Mouse (Mus musculus) gonadal fat pad, adult 2 months (tissue): Measurements from ENCODE around the gene Hist1h4c. TPM values are rescaled to one million over a fixed set of nuclear protein-coding genes. Genes with fewer than 3 reads are reported as not detected.
"Not testable (repeated sequence)": the region's sequence is repeated elsewhere in the genome, so short reads cannot be mapped to it uniquely, and the experiment has no call there.

Source experiments
- DNase-seq: peaks from one replicate; pipeline ENCODE4 v3.0.0-alpha.2; 2012; ENCODE audit warnings: low read depth
- polyA plus RNA-seq: library from polyadenylated mRNA; depleted of rRNA; stranded (reverse); fragments of >200 nt; gene quantifications from 2 replicates; pipeline ENCODE4 v1.2.3, GENCODE M21; 2012

Gene Hist1h4c
- polyA plus RNA-seq, 1 experiment: 6.4 TPM

DNA sequence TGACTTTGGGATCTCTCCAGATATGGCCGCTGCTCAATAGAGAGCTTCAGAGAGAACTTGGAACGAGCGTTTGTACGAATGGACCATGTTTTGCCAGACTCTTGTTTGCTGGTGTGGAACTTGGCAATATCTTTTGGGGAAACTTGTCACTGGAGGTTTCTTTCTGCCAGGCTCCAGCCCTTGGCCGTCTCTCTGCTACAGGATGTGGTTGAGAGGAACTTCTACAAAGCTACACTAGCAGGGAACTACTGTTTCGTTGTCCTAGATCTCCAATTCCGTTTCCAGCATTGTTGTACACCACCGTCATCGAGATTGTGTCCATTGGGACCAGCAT lies 30.9 kb upstream of the Hist1h4c start:
- no peak for DNase-seq

DNA sequence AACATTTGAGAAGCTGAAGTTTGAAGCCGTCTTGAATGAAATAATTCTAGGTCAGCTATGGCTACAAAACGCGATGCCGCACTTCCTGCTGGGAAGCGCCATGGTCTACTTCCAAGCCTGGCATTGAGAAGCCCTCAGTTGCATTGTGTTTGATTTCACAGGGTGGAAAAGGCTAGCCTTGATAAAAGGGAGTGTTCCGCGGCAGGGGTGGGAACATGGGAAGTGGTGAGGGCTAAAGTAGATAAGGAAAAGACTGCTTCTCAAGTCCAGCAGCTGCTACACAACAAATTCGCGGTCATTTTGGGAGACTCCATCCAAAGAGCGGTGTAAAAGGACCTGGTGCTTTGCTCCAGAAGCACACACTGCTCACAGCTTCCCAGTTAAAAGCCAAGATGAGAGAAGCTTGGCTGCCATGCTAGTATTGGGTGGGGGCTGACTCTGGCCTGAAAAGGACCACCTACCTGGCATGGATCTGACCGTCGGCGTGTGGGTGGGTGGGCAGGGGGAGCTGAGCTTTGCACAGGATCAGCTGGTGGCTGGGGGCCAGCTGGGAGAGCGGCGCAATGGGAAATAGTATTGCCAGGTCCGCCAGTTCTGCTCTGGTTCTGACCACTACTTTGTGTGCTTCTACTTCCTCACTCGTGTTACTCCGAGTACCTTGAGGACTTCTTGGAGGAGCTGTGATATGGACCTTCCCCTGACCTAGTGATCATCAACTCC lies 30.4 kb upstream of the Hist1h4c start:
- DNase-seq: no peak

DNA sequence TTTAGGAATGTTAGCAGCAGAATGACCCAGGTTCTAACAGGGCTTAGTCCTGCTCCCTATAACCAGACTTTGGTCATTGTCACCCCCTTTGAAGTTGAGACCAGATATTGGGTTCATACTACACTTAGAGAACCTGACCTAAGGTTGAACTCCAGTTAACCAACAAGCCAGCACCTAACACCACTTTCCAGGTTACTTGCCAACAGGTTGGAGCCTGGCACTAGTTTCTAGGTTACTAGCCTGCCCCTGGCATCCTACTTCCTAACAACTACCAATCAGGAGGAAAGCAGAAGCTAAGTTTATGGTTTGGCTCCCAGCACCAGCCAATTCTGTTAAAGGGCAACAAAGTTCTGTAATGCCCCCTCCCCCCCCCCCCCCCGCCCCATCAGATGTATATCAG lies 27.0 kb upstream of the Hist1h4c start:
- DNase-seq: no peak

DNA sequence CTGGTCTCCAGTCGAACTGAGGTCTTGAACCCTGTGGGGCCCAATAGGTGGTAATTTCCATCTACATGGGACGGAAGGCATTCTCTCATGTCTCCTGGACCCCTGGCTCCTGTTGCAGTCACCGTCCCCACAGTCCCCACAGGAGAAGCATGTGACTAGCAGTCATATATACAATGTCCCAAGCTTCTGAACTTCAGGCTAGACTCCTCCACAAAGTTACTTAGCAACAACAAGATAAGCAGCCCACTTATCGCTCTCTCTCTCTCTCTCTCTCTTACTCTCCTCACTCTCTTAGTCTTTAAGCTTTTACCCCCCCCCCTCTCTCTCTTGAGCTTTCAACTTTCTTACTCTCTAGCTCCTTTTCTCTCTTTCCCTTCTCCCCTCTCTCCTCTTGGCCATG lies 26.0 kb upstream of the Hist1h4c start:
- no peak for DNase-seq

DNA sequence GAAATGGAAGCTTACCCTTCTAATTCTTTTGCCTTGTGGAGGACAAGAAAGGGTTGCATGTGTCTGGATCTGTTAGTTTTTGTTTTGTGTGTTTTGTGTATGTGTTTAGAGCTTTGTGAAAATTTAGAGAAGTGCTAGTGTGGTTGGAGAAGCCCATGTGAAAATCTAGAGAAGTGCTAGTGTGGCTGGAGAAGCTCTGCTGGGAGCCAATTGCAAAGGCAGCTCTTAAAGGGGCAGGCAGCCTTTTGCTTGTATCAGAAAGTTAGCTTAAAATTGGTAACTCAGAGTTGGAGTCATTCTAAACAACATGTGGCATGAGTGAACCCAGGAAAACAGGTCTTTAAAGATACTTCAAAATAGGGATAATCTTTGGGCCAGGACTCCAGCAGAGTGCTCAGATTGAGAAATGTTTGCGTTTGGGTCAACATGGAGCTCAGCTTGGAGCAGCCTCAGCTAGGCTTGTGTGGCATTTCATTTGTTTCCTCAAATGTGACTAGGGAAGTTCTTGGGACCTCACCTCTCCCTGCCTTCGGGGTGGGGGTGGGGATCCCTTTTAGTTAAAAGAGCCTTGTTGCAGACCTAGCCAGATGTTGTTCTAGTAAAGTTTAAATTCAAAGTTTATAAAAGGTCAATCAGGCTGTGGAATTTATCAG lies 19.5 kb upstream of the Hist1h4c start:
- not testable (repeated sequence) for DNase-seq

DNA sequence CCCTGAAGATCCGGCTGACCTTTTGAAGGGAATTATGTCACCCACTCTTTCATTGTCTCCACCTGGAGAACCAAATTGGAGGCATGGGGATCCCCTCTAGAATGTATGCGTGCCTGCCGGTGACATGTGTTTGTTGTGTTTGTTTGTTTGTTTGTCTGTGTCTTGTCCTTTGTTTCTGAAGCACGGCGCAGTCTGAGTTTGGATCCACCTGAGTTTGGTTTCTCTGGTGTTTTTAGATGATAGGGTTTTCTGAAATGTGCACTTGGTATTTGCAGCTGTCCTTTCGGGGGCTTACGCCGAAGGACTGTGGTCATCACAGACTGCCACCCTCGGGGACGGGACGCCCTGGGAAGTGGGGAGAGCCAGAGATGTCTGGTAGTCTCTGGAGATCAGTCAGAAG lies 18.9 kb upstream of the Hist1h4c start:
- no peak for DNase-seq

DNA sequence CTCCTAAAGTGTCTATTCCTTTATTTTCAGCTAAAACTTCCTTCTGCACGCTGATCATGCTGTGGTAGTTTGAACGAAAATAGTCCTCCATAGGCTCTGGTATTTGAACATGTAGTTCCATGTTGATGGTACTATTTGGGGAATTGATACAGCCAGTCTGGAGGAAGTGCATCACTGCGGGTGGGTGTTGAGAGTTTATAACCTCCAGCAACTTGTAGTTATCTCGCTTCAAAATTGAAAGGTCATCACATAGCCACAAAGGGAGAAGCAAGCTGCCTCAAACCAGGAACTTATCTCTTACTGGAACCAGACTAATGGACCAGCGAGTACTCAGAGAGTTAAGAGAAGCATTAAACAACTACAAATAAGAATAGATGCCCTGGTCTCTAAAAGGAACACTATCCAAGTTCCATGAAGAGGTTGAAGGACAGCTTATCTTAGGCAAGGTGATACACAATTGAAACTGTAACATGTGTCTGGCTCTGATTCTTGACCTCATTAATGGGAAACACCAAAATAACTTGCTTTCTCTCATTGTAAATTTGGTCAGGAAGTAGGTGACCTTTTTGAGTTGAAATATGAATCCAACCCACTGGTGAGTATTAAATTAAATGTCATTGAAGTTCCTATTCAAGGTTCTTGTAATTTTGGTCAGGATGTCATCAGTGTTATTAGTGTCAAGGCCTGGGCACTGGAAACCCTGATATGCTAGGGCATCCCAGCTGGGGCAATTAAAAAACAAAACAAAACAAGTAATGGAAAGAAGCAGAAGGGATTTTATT lies 18.2 kb upstream of the Hist1h4c start:
- no peak for DNase-seq

DNA sequence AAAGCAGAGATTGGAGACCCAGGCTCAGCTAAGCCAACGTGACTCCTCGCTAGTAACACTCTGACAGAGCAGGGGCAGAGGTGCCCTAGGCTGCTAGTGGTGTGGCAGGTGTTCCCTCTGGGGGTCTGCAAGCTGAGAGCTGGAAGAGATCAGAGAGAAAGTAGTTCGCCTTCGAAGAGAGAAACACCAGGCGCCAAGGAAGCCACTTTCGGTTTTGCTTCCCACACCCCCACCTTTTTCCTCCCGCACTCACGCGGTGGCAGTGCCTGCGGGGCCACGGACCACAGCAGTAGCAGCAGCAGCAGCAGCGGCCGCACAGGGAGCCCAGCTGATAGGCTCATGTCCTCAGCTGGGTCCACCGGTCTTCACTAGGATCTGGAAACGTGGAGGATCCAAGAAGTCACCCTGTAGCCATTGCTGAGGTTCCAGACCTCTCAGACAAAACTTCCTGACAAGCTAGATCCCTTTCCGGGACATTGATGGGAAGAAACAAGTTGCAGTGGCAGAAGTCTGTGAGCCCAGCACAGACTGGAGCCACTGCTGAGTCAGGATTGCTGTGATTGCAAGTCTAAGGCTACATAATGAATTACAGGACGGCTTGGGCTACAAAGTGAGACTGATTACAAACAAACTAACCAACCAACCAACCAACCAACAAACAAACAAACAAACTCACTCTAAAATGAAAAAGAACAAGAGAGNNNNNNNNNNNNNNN lies 12.3 kb upstream of the Hist1h4c start, which contains the start of gene Hfe:
TSS of gene Hfe (minus strand) at position 481 of the 716 bp plus-strand sequence.
- DNase-seq: no peak

DNA sequence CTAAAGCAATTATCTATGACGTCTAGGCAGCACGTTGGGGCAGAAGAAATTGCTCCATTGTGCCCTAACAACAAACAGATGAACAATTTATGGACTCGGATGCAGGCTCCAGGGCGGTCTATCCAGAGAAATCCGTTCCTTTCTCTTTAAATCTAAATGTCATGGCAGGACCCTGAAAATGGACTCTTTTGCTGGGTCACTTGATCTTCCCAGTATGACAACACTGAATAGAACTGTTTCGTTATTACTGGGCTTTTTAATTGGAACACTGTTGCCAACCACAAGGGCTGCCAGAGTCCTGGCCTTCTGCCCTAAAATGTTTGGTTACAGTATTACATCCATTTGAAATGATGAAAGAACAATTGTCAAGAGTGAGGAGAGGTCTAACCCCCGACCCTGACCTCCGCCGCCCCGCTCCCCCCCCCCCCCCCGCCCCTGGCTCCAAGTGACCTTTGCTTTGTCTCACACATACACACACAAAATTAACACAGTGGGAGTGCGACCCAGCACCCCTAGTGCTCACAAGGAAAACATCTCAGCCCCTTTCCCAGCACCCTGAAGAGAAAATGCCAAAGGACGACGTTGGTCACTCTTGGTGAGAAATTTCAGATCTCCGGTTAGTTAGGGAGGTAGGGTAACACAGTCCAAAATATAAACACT lies 11.6 kb upstream of the Hist1h4c start:
- no peak for DNase-seq

DNA sequence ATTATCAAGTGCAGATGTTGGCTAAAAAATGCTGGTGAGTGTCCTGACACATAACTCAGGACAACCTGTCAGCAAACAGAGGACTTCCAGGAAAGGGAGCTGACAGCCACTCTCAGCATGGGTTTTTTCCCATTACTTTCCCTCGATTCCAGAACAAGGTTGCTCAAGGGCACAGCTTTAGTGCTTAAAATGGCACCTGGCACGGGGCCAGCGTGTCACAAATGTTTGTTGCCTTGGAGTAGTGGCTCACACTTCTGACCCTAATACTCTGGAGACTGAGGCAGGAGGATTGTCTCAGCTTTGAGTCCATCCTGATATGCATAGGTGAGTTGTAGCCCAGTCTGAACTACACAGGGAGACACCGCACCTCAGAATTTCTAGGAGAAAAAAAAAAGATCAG lies 10.4 kb upstream of the Hist1h4c start:
- no peak for DNase-seq

DNA sequence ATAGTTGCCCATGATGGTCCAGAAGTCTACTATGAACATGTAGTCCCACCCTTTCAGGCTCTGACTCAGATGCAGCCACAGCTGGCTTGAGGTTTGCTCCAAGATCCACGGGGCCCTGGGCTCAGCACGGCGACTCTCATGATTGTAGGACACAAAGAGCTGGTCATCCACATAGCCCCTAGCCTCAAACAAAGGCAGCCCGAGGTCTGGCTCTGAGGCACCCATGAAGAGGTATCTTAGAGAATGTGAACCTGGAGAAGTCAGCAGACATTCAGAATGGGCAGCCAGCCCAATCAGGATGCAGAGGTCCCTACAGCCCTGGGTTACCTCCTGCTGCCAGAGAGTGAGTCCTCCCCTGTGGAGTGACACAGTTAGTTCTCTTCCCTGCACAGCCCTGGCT lies 9.8 kb upstream of the Hist1h4c start:
- DNase-seq: no peak

DNA sequence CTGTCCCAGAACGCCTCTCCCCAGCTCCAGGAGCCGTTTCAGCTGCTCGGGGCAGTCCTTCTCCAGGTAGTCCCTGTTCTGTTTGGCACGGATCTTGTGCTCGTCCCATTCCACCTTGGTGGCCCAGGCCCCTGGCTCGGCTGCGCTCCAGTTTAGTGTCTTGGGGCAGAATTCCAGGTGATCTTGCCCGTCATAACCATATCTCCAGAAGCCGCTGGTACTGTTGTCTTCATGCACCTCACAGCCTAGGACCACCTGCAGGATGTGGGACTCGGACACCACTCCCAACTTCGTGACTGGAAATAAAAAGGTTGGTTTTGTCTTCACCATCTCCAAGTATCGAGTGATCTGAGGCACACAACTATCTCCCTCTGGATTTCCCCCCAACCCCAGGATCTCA lies 8.5 kb upstream of the Hist1h4c start:
- DNase-seq: no peak

DNA sequence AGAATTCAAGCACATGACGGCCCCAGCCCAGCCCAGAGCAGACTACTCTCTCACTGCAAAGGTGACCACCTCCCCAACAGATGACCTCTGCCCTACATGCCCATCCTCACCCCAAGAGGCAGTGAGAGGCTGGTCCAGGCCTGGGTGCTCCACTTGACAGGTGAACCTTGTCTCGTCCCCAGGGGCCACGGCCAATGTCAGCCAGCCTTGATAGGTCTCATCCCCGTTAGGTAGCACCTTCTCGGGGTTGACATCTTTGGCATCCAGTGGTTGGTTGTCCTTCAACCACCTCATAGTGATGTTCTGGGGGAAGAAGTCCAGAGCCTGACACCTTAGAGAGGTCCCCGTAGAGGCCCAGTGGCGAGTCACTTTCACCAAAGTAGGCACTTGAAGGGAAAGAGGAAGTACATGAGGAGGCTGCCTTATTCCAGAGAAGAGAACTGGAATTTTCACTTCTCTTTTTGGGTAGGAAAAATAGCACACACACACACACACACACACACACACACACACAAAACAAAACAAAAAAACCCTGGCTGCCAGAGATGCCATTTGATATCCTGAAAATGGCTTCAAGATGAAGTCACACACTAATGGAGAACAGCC lies 7.6 kb upstream of the Hist1h4c start:
- DNase-seq: no peak

DNA sequence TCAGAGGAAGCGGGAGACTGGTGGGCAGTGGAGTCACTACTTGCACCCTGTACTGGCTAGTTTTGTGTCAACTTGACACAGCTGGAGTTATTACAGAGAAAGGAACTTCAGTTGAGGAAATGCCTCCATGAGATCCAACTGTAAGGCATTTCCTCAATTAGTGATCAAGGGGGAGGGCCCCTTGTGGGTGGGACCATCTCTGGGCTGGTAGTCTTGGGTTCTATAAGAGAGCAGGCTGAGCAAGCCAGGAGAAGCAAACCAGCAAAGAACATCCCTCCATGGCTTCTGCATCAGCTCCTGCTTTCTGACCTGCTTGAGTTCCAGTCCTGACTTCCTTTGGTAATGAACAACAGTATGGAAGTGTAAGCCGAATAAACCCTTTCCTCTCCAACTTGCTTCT lies 4.5 kb upstream of the Hist1h4c start:
- DNase-seq: not testable (repeated sequence)

DNA sequence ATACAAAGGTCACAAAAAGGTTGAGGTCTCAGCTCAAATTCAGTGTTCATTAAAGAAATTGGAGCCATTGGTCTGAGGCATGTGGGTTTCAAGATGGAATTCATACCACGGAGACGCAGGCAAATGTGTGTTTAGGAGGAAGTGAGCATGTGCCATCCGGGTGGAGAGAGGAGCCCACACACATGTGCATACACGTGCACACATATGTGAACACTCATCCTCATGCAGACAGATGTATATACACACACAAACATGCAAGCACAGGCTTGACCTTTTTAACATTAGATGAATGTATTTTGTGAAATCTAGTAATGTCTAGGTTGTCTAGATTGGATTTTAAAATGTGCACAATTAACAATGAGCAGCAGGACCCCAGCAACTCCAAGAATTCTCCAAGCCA lies 4.0 kb upstream of the Hist1h4c start:
- no peak for DNase-seq

DNA sequence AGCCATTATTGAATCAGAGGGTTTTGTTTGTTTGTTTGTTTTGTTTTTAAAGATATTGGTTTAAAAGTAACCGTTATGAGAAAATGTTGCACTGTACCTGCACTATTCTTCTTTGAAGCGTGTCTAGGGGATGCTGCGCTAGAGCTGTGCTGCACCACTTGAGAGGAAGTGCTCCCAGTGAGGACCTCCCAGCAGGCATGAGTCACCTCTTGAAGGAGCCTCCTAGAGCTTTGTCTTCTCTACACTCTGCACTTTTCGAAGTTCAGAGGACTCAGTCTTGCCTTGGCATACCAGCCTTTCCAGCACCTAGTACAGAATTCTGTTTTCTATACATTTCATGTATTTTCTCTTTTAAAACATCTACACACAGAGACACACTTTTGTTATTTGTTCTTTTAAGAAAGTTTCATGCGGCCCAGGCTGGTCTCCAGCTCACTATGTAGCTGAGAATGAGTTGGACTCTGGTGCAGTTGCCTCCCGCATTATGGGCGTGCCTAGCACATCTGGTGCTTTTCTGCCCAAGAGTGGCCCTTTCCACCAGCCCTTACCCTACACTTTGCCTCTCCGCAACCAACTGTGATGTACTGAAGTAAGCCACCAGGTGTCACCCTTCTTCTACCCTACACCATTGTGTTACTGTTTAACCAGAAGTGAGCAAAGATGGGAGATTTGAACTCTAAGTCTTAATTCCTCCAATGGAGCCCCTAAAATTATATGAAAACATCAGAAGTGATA lies 2.7 kb upstream of the Hist1h4c start:
- DNase-seq: no peak

DNA sequence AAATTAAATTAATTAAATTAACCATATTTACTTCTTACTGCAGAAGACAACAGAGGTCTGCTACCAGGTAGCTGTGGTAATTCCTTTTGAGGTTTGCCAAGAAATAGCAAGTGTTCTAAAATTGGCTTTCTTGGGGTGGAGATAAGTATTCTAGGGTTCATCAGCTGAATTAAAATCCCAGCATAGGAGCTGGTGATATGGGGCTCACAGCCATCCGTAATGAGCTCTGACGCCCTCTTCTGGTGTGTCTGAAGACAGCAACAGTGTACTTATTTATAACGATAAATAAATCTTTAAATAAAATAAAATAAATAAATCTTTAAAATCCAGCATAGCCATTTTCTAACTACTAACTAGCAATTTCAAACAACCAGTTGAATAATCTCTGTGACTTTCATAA lies 1.5 kb upstream of the Hist1h4c start:
- no peak for DNase-seq

DNA sequence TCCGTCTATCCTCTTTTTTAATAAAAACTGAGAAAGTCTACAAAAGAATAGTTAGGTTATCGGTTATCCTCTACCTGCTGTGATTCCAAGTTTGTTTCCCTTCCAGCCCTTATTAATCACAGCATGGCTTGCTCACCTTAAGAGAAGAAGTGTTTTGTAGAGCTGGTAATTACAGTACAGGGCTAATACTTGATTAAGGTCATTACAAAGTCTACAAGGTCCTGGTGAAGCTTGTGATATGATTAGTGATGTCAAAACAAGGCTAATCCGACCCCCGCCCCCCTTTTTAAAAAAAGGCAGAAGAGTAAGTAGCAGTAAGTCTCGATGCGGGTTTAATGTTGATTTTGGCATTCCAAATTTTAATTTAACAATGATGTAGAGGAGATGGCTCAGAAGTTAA lies 742 bp upstream of the Hist1h4c start:
- no peak for DNase-seq

DNA sequence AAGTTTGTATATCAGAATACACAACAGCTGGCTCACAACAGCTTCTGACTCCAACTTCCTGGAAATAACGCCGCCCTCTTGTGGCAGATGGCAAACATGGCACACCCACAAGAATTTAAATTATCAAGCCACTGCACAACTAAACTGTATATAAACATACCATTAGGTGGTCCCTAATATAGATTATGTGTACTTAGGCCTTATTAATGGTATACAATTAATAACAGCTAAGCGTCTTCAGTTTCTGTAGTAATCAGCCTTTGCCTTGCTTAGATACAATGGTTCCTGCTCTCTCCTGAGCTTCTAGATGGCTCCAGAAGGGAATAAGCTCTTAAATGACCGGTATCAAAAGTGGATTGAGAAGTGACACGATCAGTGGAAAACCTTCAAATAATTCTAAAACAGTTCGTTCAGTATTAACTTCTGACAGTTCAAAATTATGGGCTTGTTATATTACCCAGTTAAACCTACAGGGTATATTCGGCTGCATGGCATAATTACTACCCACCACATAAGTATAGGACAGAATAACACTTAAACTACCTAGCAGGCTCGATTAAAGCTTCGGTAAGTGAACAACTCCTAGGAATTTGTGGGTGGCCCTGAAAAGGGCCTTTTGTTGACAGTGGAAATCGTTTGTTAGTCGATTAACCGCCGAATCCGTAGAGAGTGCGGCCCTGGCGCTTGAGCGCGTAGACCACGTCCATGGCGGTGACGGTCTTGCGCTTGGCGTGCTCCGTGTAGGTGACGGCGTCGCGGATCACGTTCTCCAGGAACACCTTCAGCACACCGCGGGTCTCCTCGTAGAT lies 559 bp downstream of the Hist1h4c start:
- no peak for DNase-seq

DNA sequence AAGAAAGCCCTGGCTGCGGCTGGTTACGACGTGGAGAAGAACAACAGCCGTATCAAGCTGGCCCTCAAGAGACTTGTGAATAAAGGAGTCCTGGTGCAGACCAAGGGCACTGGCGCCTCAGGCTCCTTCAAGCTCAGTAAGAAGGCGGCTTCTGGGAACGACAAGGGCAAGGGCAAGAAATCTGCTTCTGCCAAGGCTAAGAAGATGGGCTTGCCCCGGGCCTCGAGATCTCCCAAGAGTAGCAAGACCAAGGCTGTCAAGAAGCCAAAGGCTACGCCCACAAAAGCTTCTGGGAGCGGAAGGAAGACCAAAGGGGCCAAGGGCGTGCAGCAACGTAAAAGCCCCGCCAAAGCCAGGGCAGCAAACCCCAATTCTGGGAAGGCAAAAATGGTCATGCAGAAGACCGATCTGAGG lies 2.2 kb downstream of the Hist1h4c start:
- DNase-seq: no peak
